Mouse (Mus musculus): ENCODE results near the gene Tnfrsf23. TPM values are rescaled to one million over a fixed set of nuclear protein-coding genes. Genes with fewer than 3 reads are reported as not detected.

Tnfrsf23 gene
- polyA plus RNA-seq, 1 experiment from 2014 or later = not detected

GRCm38 (mm10) chr7:143629501-143629900 lies 56.2 kb downstream of the Tnfrsf23 start:
- DNase-seq (ENCODE audit: low spot score) = no peak
- H3K4me1 ChIP-seq (replicated peaks; ENCODE audit: control insufficient read depth, insufficient read depth, low read length) = no peaks in the 10 kb centered on the region
- no peak for ATAC-seq (replicated peaks; ENCODE audit: low FRiP score)
- no peaks in the 10 kb centered on the region for H3K9me3 ChIP-seq (ENCODE audit: control insufficient read depth, low read length)
- H3K4me3 ChIP-seq (ENCODE audit: low read depth, low read length) = no peak overlapping the region
- no peak overlapping the region for H3K27ac ChIP-seq (ENCODE audit: low read depth, low read length)
- no peaks in the 10 kb centered on the region for H3K27me3 ChIP-seq (ENCODE audit: control insufficient read depth, insufficient read depth, low read length)
- H3K36me3 ChIP-seq (ENCODE audit: control insufficient read depth, insufficient read depth, low read length) = no peaks in the 10 kb centered on the region
- H3K9ac ChIP-seq (ENCODE audit: low read length) = no peak overlapping the region
- no peak overlapping the region for H3K4me2 ChIP-seq (ENCODE audit: low read depth, low read length, severe bottlenecking)
- WGBS = 77% methylated on average over 1 of the region's 1 CpGs

DNA sequence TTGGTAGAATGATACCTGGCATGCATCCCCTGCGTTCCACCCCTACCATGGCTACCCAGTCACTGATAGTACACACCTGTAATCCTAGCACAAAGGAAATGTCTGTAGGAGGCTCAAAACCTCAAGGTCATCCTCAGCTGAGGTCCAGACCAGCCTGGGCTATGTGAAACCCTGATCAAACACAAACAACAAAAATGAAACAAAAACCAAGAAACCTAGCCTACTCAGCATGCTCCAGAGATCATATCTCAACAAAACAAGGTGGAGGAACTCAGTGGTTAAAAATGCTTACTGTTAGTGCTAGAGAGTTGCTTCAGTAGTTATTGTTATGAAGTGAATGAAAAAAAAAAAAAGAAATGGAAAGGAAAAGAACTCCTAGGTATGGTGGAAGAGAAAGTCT lies 57.1 kb downstream of the Tnfrsf23 start, which contains the start of gene Tnfrsf26:
Gene Tnfrsf26 (minus strand): TSS at position 183 of the 400 bp plus-strand sequence.
- Histone ChIP-seq H3K9ac (ENCODE audit: low read length) (no peak within 1 kb of the TSS), H3K4me1 (replicated peaks; ENCODE audit: control insufficient read depth, insufficient read depth, low read length) (no peaks in the 10 kb centered on the region), H3K36me3 (ENCODE audit: control insufficient read depth, insufficient read depth, low read length) (no peaks in the 10 kb centered on the region), H3K4me3 (ENCODE audit: low read depth, low read length) (no peak within 1 kb of the TSS), H3K9me3 (ENCODE audit: control insufficient read depth, low read length) (no peaks in the 10 kb centered on the region), H3K27ac (ENCODE audit: low read depth, low read length) (no peak within 1 kb of the TSS), H3K27me3 (ENCODE audit: control insufficient read depth, insufficient read depth, low read length) (no peaks in the 10 kb centered on the region), H3K4me2 (ENCODE audit: low read depth, low read length, severe bottlenecking) (no peak within 1 kb of the TSS)
- no peak for ATAC-seq (replicated peaks; ENCODE audit: low FRiP score)
- 100% methylated on average over 1 of the region's 1 CpGs for WGBS
- DNase-seq (ENCODE audit: low spot score) = no peak

- H3K27me3 ChIP-seq (ENCODE audit: control insufficient read depth, insufficient read depth, low read length) = no peaks in the 10 kb centered on the region
- H3K4me3 ChIP-seq (ENCODE audit: low read depth, low read length) = no peak overlapping the region
- H3K9ac ChIP-seq (ENCODE audit: low read length) = no peak overlapping the region
- no peak overlapping the region for H3K4me2 ChIP-seq (ENCODE audit: low read depth, low read length, severe bottlenecking)
- no peaks in the 10 kb centered on the region for H3K4me1 ChIP-seq (replicated peaks; ENCODE audit: control insufficient read depth, insufficient read depth, low read length)
- 66% methylated on average over 10 of the region's 10 CpGs for WGBS
- H3K36me3 ChIP-seq (ENCODE audit: control insufficient read depth, insufficient read depth, low read length) = no peaks in the 10 kb centered on the region
- ATAC-seq (replicated peaks; ENCODE audit: low FRiP score) = no peak
- H3K9me3 ChIP-seq (ENCODE audit: control insufficient read depth, low read length) = no peaks in the 10 kb centered on the region
- DNase-seq (ENCODE audit: low spot score) = no peak
- H3K27ac ChIP-seq (ENCODE audit: low read depth, low read length) = no peak overlapping the region
Observed at GRCm38 (mm10) chr7:143627555-143628286, 58.0 kb downstream of the Tnfrsf23 start.

GRCm38 (mm10) chr7:143626178-143626577 lies 59.5 kb downstream of the Tnfrsf23 start:
- H3K36me3 ChIP-seq (ENCODE audit: control insufficient read depth, insufficient read depth, low read length) = no peaks in the 10 kb centered on the region
- no peak overlapping the region for H3K4me3 ChIP-seq (ENCODE audit: low read depth, low read length)
- no peaks in the 10 kb centered on the region for H3K4me1 ChIP-seq (replicated peaks; ENCODE audit: control insufficient read depth, insufficient read depth, low read length)
- no peaks in the 10 kb centered on the region for H3K9me3 ChIP-seq (ENCODE audit: control insufficient read depth, low read length)
- no peak for DNase-seq (ENCODE audit: low spot score)
- H3K4me2 ChIP-seq (ENCODE audit: low read depth, low read length, severe bottlenecking) = no peak overlapping the region
- H3K9ac ChIP-seq (ENCODE audit: low read length) = no peak overlapping the region
- no peak for ATAC-seq (replicated peaks; ENCODE audit: low FRiP score)
- no peak overlapping the region for H3K27ac ChIP-seq (ENCODE audit: low read depth, low read length)
- WGBS = 64% methylated on average over 2 of the region's 2 CpGs
- no peaks in the 10 kb centered on the region for H3K27me3 ChIP-seq (ENCODE audit: control insufficient read depth, insufficient read depth, low read length)

GRCm38 (mm10) chr7:143625151-143625550 lies 60.5 kb downstream of the Tnfrsf23 start:
- Histone ChIP-seq H3K9me3 (ENCODE audit: control insufficient read depth, low read length) (no peaks in the 10 kb centered on the region), H3K4me1 (replicated peaks; ENCODE audit: control insufficient read depth, insufficient read depth, low read length) (no peaks in the 10 kb centered on the region), H3K36me3 (ENCODE audit: control insufficient read depth, insufficient read depth, low read length) (no peaks in the 10 kb centered on the region), H3K27me3 (ENCODE audit: control insufficient read depth, insufficient read depth, low read length) (no peaks in the 10 kb centered on the region), H3K4me3 (ENCODE audit: low read depth, low read length) (no peak overlapping the region), H3K4me2 (ENCODE audit: low read depth, low read length, severe bottlenecking) (no peak overlapping the region), H3K27ac (ENCODE audit: low read depth, low read length) (no peak overlapping the region), H3K9ac (ENCODE audit: low read length) (no peak overlapping the region)
- DNase-seq (ENCODE audit: low spot score) = no peak
- 78% methylated on average over 5 of the region's 5 CpGs for WGBS
- ATAC-seq (replicated peaks; ENCODE audit: low FRiP score) = no peak

DNA sequence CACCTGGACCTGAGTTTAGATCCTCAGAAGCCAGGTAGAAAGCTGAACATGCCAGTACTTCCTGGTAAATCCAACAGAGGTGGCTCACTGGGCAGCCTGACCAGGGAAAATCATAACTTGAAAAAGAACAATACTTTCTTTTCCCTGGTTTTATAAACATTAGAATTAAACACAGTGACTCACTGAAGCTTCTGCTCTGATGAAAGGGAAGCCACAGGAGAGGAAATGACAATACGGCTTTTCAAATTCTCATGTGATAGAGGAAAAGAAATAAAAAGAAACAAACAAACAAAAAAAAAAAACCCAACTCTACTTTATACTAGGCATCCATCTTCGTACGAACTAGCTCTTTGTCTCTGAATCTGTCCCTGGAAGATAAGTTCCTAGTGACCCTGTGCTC lies 61.1 kb downstream of the Tnfrsf23 start:
- no peak for DNase-seq (ENCODE audit: low spot score)
- Histone ChIP-seq H3K4me3 (ENCODE audit: low read depth, low read length) (no peak overlapping the region), H3K9ac (ENCODE audit: low read length) (no peak overlapping the region), H3K27me3 (ENCODE audit: control insufficient read depth, insufficient read depth, low read length) (no peaks in the 10 kb centered on the region), H3K4me2 (ENCODE audit: low read depth, low read length, severe bottlenecking) (no peak overlapping the region), H3K27ac (ENCODE audit: low read depth, low read length) (no peak overlapping the region), H3K36me3 (ENCODE audit: control insufficient read depth, insufficient read depth, low read length) (no peaks in the 10 kb centered on the region), H3K4me1 (replicated peaks; ENCODE audit: control insufficient read depth, insufficient read depth, low read length) (no peaks in the 10 kb centered on the region), H3K9me3 (ENCODE audit: control insufficient read depth, low read length) (no peaks in the 10 kb centered on the region)
- ATAC-seq (replicated peaks; ENCODE audit: low FRiP score) = no peak
- 88% methylated on average over 3 of the region's 3 CpGs for WGBS

DNA sequence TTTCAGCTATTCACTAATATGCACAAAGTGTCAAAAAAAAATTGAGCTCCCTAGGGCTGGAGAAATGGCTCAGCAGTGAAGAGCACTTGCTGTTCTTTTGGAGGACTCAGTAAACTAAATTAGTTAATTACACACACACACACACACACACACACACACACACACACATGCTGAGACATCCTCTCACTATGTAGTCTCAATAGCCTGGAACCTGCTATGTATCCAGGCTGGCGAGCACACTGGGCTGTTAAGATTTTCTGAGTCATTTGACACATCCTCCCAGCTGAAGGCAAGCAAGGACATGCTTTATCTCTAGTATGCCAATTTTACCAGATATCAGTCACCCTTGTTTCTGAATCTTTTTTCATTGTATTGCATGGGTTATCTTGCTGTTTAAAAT lies 64.7 kb downstream of the Tnfrsf23 start:
- ATAC-seq (replicated peaks; ENCODE audit: low FRiP score) (no peak), DNase-seq (ENCODE audit: low spot score) (no peak)
- Histone ChIP-seq H3K36me3 (ENCODE audit: control insufficient read depth, insufficient read depth, low read length) (no peaks in the 10 kb centered on the region), H3K4me3 (ENCODE audit: low read depth, low read length) (no peak overlapping the region), H3K27ac (ENCODE audit: low read depth, low read length) (no peak overlapping the region), H3K9me3 (ENCODE audit: control insufficient read depth, low read length) (no peaks in the 10 kb centered on the region), H3K4me1 (replicated peaks; ENCODE audit: control insufficient read depth, insufficient read depth, low read length) (no peaks in the 10 kb centered on the region), H3K9ac (ENCODE audit: low read length) (no peak overlapping the region), H3K27me3 (ENCODE audit: control insufficient read depth, insufficient read depth, low read length) (no peaks in the 10 kb centered on the region), H3K4me2 (ENCODE audit: low read depth, low read length, severe bottlenecking) (no peak overlapping the region)
- WGBS = 68% methylated on average over 1 of the region's 1 CpGs

Other genes starting within 250 kb of the Tnfrsf23 start
- 372 and 435 TPM in 2 replicates for gene Cdkn1c, start 224.8 kb downstream of the Tnfrsf23 start, polyA plus RNA-seq (2014; fragmentation: Nextera tagmentation; extraction: Ambion mirVana)
- 0.20 and 0.29 TPM in 2 replicates for gene Slc22a18, start 212.1 kb downstream of the Tnfrsf23 start, polyA plus RNA-seq (2014; fragmentation: Nextera tagmentation; extraction: Ambion mirVana)
- 1.2 and 2.3 TPM in 2 replicates for gene Phlda2, start 182.7 kb downstream of the Tnfrsf23 start, polyA plus RNA-seq (2014; fragmentation: Nextera tagmentation; extraction: Ambion mirVana)
- 214 and 239 TPM in 2 replicates for gene Nap1l4, start 136.8 kb downstream of the Tnfrsf23 start, polyA plus RNA-seq (2014; fragmentation: Nextera tagmentation; extraction: Ambion mirVana)
- 72.6 and 83.1 TPM in 2 replicates for gene Cars, start 85.8 kb downstream of the Tnfrsf23 start, polyA plus RNA-seq (2014; fragmentation: Nextera tagmentation; extraction: Ambion mirVana)
- gene Tnfrsf26, start 57.1 kb downstream of the Tnfrsf23 start, polyA plus RNA-seq (2014; fragmentation: Nextera tagmentation; extraction: Ambion mirVana) = 0.17 and 0.48 TPM in 2 replicates
- 8.1 and 9.8 TPM in 2 replicates for gene Tnfrsf22, start 36.2 kb downstream of the Tnfrsf23 start, polyA plus RNA-seq (2014; fragmentation: Nextera tagmentation; extraction: Ambion mirVana)
- 12.9 and 13.3 TPM in 2 replicates for gene Osbpl5, start 71.1 kb upstream of the Tnfrsf23 start, polyA plus RNA-seq (2014; fragmentation: Nextera tagmentation; extraction: Ambion mirVana)
- gene Mrgprg, start 81.1 kb upstream of the Tnfrsf23 start, polyA plus RNA-seq (2014; fragmentation: Nextera tagmentation; extraction: Ambion mirVana) = not detected in 2 replicates
- gene Mrgpre, start 98.6 kb upstream of the Tnfrsf23 start, polyA plus RNA-seq (2014; fragmentation: Nextera tagmentation; extraction: Ambion mirVana) = 2.1 and 2.6 TPM in 2 replicates
- gene Nadsyn1, start 137.0 kb upstream of the Tnfrsf23 start, polyA plus RNA-seq (2014; fragmentation: Nextera tagmentation; extraction: Ambion mirVana) = 8.2 and 10.1 TPM in 2 replicates
- 88.8 and 95.4 TPM in 2 replicates for gene Dhcr7, start 137.3 kb upstream of the Tnfrsf23 start, polyA plus RNA-seq (2014; fragmentation: Nextera tagmentation; extraction: Ambion mirVana)
- not detected in 2 replicates for gene Gm498, start 181.0 kb upstream of the Tnfrsf23 start, polyA plus RNA-seq (2014; fragmentation: Nextera tagmentation; extraction: Ambion mirVana)